Mouse (Mus musculus) regulatory T cell (primary cell): Measurements from ENCODE around the gene Denr.

Experiments used
- in situ Hi-C: fragments of 300-600 bp; cut with MboI, MseI; formaldehyde crosslinking; loops from one replicate; pipeline ENCODE4 v1.15.1; 2025; ENCODE audit warnings: high pct_unique_total_duplicates

The Denr gene

DNA sequence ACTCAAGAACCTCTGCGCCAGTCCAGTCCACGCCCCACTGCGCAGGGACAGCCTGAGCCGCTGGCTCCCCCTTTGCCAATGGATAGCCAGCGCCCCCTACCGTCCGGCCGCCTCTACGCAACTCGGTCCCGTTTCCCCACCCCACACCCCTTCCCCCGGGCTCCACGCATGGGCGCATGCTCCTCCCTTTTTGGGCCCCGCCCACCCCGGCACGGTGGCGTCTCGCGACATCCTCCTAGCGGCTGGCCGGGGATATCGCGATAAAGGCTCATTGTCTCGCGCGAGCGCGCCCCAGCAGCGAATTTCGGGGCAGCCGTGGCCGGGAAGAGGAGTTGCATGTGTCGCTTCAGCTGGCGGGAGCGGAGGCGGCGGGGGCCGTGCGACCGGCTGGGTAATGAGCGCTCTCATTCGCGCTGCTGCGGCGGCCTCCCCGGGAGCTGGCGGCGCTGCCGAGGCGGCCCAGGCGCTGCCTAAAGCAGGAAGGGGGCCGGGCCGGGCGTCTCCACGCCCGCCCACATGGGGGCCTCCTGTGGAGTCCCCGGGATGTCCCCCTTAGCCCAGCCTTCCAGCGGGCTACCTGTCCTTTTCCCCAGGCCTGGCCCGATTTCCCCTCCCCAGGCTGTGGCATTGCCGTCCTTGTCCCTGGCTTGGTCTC is at the start of gene Denr:
TSS of gene Denr (plus strand) at position 200 of the 655 bp plus-strand sequence.
- in situ Hi-C loops, result no loop called here

DNA sequence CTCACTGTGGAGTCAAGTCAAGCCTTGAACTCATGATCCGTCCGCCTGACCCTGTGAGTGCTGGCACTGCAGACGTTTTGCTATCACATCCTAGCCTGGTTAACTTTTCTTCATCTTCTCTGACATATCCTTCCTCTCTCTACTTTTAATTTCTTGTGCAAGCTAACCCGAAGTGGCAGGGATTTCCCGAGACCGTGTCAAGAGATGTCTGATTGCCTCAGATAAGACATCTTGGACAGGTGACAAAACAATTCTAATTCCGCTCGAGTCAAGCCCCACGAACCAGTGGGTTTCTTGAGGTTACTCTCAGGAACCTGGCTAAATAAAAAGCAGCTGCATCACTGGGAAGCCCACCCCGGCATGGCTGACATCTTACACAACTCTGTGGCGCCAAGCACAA is 48.2 kb upstream of the Denr start:
- in situ Hi-C loops, result no loop called here

DNA sequence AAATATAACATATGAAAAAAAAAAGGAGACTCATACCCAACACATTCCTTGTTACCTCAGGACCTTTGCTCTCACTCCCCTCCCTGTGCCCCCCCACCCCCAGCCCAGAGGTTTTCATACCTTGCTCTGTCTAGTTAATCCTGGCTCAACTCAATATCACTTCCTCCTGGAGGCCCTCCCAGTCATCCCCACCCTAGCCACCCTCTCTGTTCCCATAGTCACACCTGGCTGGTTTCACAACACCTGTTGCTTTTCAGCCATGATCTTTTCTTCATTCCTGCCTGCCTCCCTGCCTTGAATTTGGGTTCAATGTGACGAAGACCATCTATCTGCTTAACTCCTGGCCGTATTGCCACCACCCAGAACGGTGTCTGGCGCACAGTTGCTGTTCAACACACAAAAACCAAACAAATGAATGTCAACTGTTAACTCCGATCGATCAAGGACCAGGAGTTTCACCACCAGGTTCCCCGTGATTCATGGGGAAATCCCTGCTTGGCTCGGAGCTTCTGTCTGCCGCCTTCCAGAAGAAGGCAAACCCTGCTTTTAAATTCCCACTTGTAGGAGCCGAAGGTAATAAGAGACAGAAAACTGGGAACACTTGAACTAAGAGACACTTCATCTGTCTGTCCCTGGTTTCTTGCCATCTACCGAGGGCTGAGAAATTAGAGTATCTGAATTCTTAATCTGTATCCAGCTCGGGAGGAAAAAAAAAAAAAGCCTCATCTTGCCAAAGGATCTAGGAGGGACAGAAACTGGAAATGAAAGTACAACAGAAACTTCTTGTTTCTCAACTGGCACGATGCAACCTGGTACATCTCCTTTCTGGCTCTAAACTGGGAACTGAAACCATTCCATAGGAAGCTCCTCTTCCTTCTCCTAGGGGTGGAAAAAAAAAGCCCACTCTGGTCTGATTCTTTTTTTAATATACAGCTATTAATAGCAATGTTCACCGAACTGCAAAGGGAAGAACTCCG is 44.3 kb upstream of the Denr start:
- in situ Hi-C loops, result loop anchor here (10.0 kb wide), 1 partner anchor 872 kb away; no protein-coding TSS in a partner anchor

DNA sequence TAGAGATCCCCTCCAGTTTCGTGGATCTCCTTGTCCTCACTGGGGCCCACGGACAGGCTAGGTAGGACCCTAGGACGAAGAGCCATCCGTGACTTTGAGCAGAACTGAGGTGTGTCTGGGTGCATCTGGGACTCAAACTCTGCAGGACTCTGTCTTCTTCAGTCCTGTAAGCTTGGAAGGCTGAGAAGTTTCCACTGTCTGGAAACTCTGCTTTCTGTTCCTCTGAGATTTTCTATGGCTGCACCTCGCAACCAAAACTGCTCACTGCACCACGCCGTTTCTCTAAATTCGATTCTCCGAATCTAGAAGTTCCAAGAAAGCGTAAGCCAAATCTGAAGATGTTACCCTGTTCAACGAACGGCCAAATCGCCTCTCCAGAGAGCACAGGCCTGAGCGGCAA is 43.0 kb upstream of the Denr start:
- in situ Hi-C loops, result loop anchor here (10.0 kb wide), 1 partner anchor 871 kb away; no protein-coding TSS in a partner anchor

DNA sequence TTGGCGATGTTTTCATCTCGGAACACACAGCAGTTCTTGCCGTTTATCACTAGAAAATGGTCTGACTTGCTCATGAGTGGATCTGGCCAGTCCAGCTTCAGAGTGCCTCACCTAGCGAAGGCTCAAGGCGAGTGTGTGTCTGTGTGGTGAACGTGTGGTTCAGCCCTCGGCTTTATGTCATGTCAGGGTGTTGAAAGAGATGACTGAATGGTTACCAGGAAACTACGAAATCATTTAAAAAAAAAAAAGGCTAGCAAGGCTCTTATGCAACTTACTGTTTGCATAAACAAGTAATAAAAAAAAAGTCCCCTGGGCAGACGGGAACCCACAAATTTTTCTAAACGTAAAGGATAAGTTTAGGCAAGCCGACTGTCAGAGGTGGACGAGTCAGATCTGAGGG is 41.6 kb upstream of the Denr start, which contains the start of gene Hcar2:
TSS of gene Hcar2 (minus strand) at position 135 of the 400 bp plus-strand sequence.
- in situ Hi-C loops, result loop anchor here (10.0 kb wide), 1 partner anchor 869 kb away; no protein-coding TSS in a partner anchor

DNA sequence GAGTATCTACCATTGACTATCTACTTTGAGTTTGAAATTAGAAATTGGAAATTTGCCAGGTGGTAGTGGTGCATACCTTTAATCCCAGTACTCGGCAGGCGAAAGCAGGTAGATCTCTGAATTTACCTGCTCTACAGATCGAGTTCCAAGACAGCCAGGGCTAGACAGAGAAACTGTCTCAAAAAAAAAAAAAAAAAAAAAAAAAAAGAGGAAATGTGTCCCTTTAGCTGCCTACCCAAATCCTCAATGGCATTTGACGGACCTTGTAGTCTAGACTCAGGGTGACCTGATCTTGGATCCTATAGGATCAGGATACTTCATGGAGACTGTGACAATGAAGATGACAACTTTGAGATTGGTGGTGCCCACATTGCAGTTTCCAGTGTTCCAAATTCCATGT is 40.5 kb upstream of the Denr start:
- in situ Hi-C loops, result loop anchor here (10.0 kb wide), 1 partner anchor 868 kb away; no protein-coding TSS in a partner anchor

DNA sequence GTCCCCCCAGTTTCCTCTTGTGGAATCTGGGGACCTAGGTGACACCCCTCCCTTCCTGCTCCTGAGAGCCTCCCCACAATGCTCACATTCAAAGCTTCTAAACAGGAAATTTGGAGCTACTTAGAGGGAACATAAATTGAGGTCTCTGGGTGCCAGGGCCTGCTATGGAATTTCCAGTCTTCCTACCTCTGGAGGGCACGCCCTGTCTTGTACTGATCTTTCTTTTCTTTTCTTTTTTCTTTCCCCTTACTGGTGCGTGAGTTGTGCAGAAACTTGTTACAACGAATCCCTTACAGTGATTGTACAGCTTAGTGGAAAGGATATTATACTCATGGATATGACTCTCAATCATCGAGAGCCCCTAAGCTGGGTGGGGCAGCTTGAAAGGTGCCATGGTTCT is 37.4 kb upstream of the Denr start:
- in situ Hi-C loops, result loop anchor here (10.0 kb wide), 1 partner anchor 865 kb away; no protein-coding TSS in a partner anchor

DNA sequence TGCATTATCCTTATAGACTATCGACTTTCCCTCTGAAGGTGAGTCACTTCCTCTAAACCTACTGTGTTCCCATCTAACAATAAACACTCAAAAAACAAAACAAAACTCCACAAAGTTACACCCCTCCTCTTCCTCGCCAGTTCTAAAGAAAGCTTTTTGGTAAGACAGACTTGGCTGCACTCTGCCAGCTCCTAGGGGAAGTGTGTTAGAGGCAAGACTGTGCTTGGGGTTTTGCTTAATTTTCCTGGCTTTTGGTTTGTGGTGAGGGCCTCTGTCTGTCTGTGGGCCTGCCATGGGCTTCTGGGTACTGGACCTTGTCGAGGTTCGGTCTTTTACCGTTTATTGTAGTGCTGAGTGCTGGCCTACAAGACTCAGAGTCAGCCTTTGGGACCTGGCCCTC is 32.8 kb upstream of the Denr start:
- in situ Hi-C loops, result no loop called here

DNA sequence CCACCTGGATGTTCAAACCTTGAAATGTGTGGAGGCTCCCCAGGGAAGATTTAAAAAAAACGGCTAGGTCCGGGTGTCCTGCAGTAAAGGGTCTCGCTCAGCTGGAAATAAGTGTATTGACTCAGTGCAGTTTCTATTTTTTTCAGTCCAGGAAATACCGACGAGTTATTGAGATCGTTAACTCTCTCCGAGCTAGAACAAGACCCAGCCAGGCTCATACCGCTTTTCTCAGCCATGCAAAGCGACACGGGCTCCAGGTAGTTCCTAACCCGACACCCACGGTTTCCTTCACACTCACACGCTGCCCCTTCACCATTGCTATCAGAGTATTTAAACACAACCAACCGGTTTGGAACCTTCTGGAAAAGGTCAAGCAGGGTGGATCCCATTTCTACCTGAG is 28.9 kb upstream of the Denr start:
- in situ Hi-C loops, result no loop called here

DNA sequence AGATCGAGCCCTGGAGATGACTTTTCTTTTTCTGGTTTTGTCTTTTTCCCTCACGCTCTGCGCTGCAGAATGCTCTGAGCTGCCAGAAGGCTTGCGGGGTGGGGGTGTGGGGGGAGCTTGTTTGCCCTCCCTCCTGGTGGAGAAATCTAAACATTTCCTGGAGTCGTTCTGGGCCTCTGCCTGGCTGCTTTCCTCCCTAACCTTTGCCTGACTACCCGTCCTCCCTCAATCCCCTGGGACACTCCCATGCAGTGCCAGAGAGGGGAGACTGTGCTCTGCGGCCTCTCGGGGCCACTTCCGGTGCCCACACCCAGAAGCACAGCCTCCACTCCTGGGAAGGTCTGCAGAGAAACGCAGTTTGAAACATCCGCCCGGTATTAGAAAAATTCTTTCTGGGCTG is 27.0 kb upstream of the Denr start, which contains the start of gene Hcar1:
TSS of gene Hcar1 (minus strand) at position 93 of the 400 bp plus-strand sequence.
- in situ Hi-C loops, result no loop called here

DNA sequence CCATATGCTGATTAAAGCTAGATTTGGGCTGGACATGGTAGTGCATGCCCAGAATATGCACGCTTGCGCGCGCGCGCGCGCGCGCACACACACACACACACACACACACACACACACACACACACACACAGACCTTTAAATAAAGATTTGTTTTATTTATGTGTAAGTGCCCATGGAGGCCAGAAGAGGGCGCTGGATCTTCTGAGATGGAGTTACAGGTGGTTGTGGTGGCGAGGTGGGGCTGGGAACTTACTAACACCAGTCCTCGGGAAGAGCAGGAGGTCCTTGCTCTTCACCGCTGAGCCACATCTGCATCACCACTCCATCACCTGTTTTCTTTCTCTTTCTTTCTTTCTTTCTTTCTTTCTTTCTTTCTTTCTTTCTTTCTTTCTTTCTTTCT is 26.2 kb upstream of the Denr start:
- in situ Hi-C loops, result no loop called here

DNA sequence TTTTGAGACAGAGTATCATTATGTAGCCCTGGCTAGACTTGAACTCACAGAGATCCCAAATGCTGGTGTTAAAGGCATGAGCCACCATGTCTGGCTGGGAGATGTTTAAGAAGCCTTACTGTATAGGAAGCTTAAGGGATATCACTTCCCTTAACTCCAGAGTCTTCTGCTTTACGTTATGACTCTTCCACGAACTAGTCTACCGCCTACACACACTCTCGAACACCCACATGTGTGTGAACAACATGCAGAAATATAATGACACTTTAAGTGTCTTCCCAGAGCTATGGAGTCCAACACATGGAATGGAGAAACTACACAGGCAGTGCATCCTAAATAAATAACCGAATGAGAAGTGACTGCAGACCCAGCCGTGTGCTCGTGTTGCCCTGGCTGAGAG is 23.1 kb upstream of the Denr start:
- in situ Hi-C loops, result no loop called here

DNA sequence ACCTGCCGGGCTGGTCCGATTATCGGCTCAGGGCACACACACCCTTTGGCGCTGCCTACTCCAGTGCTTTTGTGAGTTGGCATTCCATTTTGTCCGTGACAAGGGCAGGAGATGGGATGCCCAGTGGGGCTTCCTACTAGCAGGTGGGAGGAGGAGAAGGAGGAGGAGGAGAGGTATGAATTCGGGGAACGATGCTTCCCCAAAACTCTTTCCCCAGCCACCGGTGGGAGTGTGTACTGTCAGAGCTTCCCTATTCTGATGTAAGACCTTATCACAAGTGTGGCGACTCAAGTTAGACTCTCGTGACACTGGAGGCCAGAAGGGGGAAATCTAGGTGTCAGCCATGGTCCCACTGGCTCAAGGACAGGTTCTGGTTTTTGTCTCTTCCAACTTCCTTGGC is 22.6 kb upstream of the Denr start:
- in situ Hi-C loops, result no loop called here

DNA sequence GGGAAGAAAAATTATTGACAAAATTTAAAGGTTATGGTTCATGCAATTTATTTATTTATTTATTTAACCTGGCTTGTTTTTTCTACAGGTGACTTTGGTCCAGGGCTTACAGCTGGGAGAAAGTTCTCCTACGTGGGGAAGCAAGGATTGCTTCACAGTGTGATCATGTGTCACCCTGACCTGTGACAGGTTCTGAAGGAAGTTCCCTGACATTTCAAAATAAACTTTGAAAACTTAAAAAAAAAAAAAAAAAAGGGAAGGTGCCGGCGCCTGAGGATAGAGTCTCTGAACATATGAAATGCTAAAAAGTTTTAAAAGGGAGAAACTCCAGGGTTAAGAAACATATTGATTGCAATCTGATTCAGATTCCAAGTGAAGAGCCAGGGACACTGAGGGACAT is 20.6 kb upstream of the Denr start:
- in situ Hi-C loops, result no loop called here

DNA sequence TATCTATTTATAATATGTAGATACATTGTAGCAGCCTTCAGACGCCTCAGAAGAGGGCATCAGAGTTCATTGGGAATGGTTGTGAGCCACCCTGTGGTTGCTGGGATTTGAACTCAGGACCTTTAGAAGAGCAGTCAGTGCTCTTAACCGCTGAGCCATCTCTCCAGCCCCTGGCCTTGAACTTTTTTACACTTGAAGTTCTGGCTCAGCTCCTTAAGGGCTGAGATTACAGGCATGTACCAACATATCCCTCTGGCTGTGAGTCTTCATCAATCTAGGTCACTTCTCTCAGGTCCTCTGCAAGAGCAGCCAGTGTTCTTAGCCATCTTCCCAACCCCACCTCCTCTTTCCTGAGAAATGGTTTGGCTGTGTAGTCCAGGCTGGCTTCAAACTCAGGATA is 16.7 kb upstream of the Denr start:
- in situ Hi-C loops, result no loop called here

DNA sequence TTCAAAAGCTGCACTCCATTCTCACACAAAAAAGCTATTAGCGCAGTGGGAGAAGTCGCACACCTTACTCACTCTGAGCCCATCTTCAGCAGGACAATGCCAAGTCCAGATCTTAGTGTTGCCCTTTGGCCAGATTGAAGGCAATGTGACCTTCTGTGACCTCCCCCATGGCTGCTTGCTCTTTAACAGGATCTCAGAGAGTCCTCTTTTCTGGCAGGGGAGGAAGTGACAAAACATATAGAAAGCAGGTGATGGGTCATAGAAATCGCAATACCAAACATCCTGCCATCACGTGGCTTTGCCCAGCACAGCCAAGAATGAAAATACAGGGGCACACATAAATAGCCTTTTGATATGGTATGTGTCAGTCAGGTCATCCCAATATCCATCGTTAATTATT is 16.0 kb upstream of the Denr start:
- in situ Hi-C loops, result no loop called here

DNA sequence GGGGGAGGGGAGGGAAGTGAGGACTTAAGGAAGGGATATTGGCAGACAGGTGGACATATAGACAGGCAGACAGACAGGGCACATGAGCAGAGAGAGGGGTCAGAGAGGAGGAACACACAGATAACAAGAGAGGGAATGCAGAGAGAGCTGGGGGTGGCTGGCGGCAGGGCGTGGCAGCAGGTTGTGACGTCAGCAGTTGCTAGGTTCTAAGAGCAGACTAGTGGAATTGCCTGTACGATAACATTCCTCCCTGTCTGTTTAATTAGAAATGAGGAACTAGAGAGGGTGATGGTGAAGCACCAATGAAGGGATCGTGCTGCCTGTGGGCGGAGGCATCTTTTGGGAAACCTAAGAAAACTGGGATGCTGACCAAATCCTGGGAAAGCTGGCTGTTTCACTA is 15.3 kb upstream of the Denr start:
- in situ Hi-C loops, result no loop called here

DNA sequence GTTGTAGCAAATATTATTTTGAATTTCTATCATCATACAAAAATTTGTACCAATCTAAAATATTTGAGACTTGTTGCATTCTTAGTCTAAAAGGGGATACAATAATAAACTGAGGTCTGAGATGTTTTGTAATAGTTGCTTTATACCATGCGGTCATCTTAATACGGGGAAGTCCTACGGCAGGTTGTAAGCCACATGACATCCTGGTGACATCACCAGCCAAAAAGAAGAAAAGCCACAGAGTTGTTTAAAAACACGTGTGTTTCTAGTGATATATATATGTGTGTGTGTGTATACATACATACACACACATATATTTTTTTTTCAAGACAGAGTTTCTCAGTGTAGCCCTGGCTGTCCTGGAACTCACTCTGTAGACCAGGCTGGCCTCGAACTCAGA is 13.5 kb upstream of the Denr start:
- in situ Hi-C loops, result no loop called here

DNA sequence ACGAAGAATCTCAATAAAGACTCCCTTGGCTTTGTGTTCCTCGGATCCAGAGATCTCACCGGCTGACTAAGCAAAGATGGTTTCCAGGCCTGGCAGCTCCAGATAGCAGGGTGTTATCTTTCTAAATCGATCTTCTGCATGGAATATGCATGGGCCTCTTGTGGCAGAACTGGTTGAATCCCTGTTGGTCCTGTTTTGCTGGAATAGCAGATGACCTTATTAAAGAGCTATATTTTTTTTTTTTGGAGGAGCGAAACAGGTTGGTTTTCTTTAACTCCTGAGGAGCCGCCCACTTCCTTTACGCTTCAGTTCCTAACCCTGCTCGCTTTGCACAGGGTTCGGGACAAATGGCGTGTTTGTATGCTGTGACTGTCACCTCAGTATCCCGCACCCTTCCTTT is 10.6 kb upstream of the Denr start:
- in situ Hi-C loops, result no loop called here

DNA sequence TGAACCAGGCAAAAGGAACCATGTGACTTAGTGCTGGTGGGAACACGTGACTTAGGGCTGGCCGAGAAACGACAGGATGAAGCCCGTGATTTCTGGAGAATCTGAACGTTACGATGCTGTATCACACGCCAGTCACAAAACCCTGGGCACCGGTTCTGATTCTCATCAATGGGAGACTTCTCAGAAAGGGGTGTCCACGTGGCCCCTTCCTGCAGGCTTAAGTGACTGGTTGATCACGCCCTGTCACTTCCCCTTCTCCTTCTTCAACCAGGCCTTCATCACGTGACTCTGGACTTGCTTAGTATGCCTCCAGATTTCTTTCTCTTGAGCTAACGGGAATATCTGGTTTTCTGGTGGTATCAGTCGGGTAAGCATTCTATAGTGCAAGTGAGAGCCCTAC is 9.6 kb upstream of the Denr start:
- in situ Hi-C loops, result no loop called here

DNA sequence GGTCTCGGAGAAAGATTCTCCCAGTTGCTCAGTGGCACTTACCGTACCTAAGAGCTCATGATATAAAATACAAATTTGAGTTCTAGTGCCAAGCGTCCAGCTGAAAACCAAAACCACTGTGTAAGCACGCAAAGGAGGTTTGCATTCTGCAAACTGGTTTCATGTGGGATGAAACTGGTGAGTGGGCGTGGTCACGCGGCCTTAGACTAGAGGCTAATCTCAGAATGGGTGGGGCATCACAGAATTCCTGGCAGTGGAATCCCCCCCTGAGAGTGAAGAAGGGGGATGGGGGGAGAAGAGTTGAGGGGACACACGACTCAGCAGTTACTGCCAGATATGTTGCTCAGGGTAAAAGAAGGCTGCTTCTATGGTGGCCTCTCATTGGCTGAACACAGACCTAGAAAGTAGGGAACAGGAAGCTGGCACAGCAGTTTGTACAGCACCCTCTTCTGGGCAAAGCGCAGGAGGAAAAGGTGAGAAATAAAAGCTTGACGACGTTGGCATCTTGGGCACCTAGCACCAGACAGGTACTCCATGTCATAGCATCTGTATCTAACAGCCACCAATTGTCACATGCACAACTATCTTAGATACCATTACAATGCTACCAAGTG is 2.8 kb upstream of the Denr start:
- in situ Hi-C loops, result loop anchor here (5.0 kb wide), 1 partner anchor 67 kb away; no protein-coding TSS in a partner anchor
